Mouse (Mus musculus) forebrain, postnatal 0 days (tissue): ENCODE results near the gene Slc25a39. TPM values are rescaled to one million over a fixed set of nuclear protein-coding genes. Genes with fewer than 3 reads are reported as not detected.
"Not testable (repeated sequence)": the region's sequence is repeated elsewhere in the genome, so short reads cannot be mapped to it uniquely, and the experiment has no call there.

Experiments
- ATAC-seq: fragments of 200-750 bp; cut with Nextera tagmentation; 2 replicates; pipeline ENCODE4 v1.8.0; 2017; ENCODE audit warnings: mild to moderate bottlenecking, moderate library complexity
- DNase-seq: peaks from one replicate; pipeline ENCODE4 v3.0.0-alpha.2; 2015
- H3K27ac ChIP-seq: fragments of 300-500 bp; sonication (generic); 2 replicates; pipeline ENCODE4 v1.5.1; 2014; ENCODE audit warnings: low read depth, mild to moderate bottlenecking, antibody characterized with exemption, low read length, moderate library complexity, mixed read lengths
- H3K27me3 ChIP-seq: fragments of 300-500 bp; sonication (generic); 2 replicates; pipeline ENCODE4 v1.6.1; 2014; ENCODE audit warnings: mild to moderate bottlenecking, low read length, mixed read lengths; ENCODE audit not compliant: insufficient read depth
- H3K36me3 ChIP-seq: fragments of 300-500 bp; sonication (generic); 2 replicates; pipeline ENCODE4 v1.6.1; 2014; ENCODE audit warnings: mild to moderate bottlenecking, moderate library complexity; ENCODE audit not compliant: insufficient read depth
- H3K4me1 ChIP-seq: fragments of 300-500 bp; sonication (generic); 2 replicates; pipeline ENCODE4 v1.6.1; 2014; ENCODE audit warnings: antibody characterized with exemption; ENCODE audit not compliant: insufficient read depth
- H3K4me2 ChIP-seq: fragments of 300-500 bp; sonication (generic); 2 replicates; pipeline ENCODE4 v1.6.1; 2014; ENCODE audit warnings: low read depth, mild to moderate bottlenecking, moderate library complexity
- H3K4me3 ChIP-seq: fragments of 300-500 bp; sonication (generic); 2 replicates; pipeline ENCODE4 v1.5.1; 2014; ENCODE audit warnings: low read depth, low read length, mixed read lengths
- H3K9ac ChIP-seq: fragments of 300-500 bp; sonication (generic); 2 replicates; pipeline ENCODE4 v1.6.1; 2014; ENCODE audit warnings: mild to moderate bottlenecking
- H3K9me3 ChIP-seq: fragments of 300-500 bp; sonication (generic); 2 replicates; pipeline ENCODE4 v1.6.1; 2016; ENCODE audit warnings: low read length
- CTCF ChIP-seq: sonication (generic); IDR thresholded peaks from 2 replicates; pipeline ENCODE4 v1.5.1; 2016; ENCODE audit warnings: antibody characterized with exemption, control low read depth, low read depth
- WGBS: fragments of 180-500 bp; shearing (Covaris S2); extraction: QIAGEN DNeasy Blood & Tissue Kit; methylation state at CpG from one replicate; pipeline ENCODE4 v1.1.7; 2014; 5-methylcytosine and 5-hydroxymethylcytosine counted together
- polyA plus RNA-seq: library from polyadenylated mRNA; unstranded; fragments of >200 nt; fragmentation: Nextera tagmentation; extraction: Ambion mirVana; gene quantifications from 2 replicates; pipeline ENCODE4 v1.2.1, GENCODE M21; 2015
- total RNA-seq: library from RNA; depleted of rRNA; stranded (reverse); fragments of >200 nt; gene quantifications from 2 replicates; pipeline ENCODE4 v1.2.3, GENCODE M21; 2014

Slc25a39 gene
- total and polyA plus RNA-seq, 2 experiments from 2014 or later, result 114 to 129 TPM

DNA sequence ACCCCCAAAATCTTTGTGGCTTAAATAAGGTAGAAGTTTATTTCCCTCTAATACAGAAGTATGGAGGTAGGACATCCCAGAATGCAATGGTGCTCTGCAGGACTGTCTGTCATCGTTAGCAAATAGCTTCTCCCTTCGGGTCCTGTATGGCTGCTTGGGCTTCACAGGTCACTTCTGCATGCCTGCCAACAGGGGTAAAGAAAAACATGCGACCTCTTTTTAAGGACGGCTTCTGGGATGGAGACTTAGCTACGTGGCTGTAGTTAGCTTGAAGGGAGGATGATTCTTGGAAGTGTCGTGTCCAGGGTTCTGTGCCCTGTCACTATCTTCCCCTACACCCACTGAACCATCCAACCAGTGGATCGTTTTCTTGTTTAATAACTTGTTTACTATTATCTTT is 37.5 kb downstream of the Slc25a39 start:
- ATAC-seq (no peak), DNase-seq (no peak)
- no peak for TF ChIP-seq CTCF
- Histone ChIP-seq H3K9me3 (no peaks in the 10 kb centered on the region), H3K4me3 (no peak overlapping the region), H3K36me3 (no peaks in the 10 kb centered on the region), H3K4me2 (no peak overlapping the region), H3K27me3 (no peaks in the 10 kb centered on the region), H3K4me1 (no peaks in the 10 kb centered on the region), H3K27ac (no peak overlapping the region), H3K9ac (no peak overlapping the region)
- 57% methylated on average over 7 of the region's 7 CpGs for WGBS

DNA sequence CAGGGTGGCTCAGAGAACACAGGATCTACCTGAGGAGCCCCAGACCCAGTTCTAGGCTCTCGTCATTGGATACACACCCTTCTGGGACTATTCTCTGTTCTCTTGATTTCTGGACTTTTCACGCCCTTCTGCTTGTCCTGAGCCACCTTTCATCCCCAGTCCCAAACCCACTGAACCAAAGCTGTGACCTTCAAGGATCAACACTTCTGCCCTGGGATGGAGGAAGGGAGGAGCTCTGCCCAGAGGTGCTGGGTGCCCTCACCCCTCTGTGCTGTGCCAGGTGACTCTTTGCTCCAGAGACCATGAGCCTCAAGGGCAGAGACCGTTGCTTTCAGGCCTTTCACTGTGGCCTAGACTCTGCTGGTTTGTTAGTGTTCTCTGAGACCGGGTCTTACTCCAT is 38.5 kb downstream of the Slc25a39 start:
- WGBS, result 84% methylated on average over 4 of the region's 4 CpGs
- Histone ChIP-seq H3K9ac (no peak overlapping the region), H3K9me3 (no peaks in the 10 kb centered on the region), H3K4me3 (no peak overlapping the region), H3K27ac (no peak overlapping the region), H3K4me2 (no peak overlapping the region), H3K4me1 (no peaks in the 10 kb centered on the region), H3K27me3 (no peaks in the 10 kb centered on the region), H3K36me3 (no peaks in the 10 kb centered on the region)
- ATAC-seq (no peak), DNase-seq (no peak)
- no peak for TF ChIP-seq CTCF

DNA sequence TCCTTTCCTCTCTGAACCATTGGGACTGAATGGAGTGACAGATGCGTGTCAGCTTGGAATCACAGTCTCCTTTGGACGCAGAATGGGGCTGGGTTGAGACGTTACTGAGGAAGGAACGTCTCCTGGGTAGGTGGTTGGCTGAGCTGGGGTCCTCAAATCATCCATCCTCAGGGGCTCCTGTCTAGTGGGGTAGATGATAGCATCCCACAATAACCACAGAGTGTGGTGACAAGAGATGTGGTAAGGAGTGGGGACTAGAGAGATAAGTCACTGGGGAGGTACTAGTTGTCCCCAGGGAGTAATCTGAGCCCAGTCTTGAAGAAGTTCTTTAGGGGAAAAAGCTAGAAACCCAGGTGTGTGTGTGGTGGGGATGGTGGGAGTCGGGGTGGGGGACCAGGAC is 39.4 kb downstream of the Slc25a39 start:
- DNase-seq (no peak), ATAC-seq (no peak)
- Histone ChIP-seq H3K4me3 (no peak overlapping the region), H3K4me1 (no peaks in the 10 kb centered on the region), H3K9ac (no peak overlapping the region), H3K4me2 (no peak overlapping the region), H3K27ac (no peak overlapping the region), H3K27me3 (no peaks in the 10 kb centered on the region), H3K9me3 (no peaks in the 10 kb centered on the region), H3K36me3 (no peaks in the 10 kb centered on the region)
- TF ChIP-seq CTCF, result no peak
- WGBS, result 91% methylated on average over 5 of the region's 5 CpGs

DNA sequence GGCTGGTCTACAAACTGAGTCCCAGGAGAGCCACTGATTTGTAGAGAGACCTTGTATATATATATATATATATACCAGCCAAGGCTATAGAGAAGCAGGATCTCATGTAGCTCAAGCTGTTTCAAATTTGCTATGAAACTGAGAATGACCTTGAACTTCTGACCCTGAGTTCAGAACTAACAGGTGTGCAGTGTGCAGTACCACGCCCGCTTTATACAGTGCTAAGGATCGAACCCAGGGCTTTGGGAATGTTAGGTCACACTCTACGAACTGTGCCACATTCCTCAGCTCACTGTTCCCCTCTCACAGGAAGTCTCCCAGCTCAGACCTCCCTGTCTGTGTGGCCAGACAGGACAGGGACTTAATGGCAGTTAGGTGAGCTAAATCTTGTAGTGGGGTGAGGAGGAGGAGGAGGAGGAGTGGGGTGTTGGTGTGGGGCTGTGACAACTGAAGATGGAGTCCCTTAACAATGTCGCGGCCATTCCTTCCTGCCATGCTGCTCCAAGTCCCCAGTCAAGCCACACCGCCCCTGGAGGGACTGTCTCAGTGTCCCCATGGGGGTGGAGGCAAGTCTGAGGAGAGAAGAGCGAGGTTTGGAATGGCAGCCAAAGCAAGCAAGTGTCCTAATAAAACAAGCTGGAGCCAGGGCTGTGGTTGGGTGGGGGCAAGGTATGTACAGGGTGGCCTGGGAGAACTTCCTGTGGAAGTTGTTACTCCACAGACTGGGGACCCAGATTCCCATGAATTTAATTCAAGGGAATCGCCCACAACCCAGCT is 40.1 kb downstream of the Slc25a39 start:
- Histone ChIP-seq H3K4me2 (no peak overlapping the region), H3K27ac (no peak overlapping the region), H3K9me3 (no peaks in the 10 kb centered on the region), H3K27me3 (no peaks in the 10 kb centered on the region), H3K4me3 (no peak overlapping the region), H3K9ac (no peak overlapping the region), H3K4me1 (no peaks in the 10 kb centered on the region), H3K36me3 (no peaks in the 10 kb centered on the region)
- no peak for TF ChIP-seq CTCF
- no peak for DNase-seq
- WGBS, result 80% methylated on average over 9 of the region's 9 CpGs
- no peak for ATAC-seq

DNA sequence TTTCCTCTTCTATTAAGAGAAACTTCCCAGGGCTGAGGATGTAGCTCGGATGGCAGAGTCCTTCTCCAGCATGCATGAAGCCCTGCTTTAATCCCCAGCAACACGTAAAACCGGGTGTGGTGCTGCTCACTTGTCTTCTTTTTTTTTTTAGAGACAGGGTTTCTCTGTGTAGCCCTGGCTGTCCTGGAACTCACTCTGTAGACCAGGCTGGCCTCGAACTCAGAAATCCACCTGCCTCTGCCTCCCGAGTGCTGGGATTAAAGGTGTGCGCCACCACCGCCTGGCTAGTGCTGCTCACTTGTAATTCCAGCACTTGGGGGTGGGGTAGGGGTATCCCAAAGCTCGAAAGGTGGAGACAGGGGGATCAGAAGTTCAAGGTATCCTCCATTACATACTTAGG is 41.6 kb downstream of the Slc25a39 start, which contains the start of gene Slc4a1:
Gene Slc4a1, minus strand, starts transcription at position 101 of the 400 bp plus-strand sequence.
- not testable (repeated sequence) for H3K4me2 ChIP-seq, DNase-seq, H3K36me3 ChIP-seq, ATAC-seq, H3K4me1 ChIP-seq, H3K27me3 ChIP-seq, H3K4me3 ChIP-seq, H3K9me3 ChIP-seq, H3K9ac ChIP-seq, H3K27ac ChIP-seq
- WGBS, result 87% methylated on average over 8 of the region's 8 CpGs

DNA sequence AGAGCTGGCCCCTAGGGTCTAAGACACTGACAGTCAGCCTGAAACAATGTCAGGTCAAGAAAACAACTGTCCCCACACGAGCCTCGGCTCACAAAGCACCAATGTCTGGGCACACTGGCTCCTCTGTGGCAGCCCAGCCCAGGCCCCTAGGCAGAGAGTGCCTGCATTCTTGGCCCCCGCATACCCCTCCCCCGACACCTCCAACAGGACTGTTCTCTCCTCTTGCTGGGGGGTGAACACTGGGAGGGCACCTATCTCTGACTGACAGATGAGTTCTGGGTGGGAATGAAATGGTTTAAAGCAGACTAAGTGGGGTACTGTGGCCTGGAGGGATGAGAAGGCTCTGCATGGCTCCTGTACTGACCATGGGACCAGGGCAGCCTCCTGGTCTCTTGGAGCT is 42.0 kb downstream of the Slc25a39 start:
- Histone ChIP-seq H3K4me3 (no peak overlapping the region), H3K9ac (no peak overlapping the region), H3K4me2 (no peak overlapping the region), H3K27me3 (no peaks in the 10 kb centered on the region), H3K4me1 (no peaks in the 10 kb centered on the region), H3K9me3 (no peaks in the 10 kb centered on the region), H3K36me3 (no peaks in the 10 kb centered on the region), H3K27ac (no peak overlapping the region)
- ATAC-seq (no peak), DNase-seq (no peak)
- no peak for TF ChIP-seq CTCF
- WGBS, result 54% methylated on average over 4 of the region's 4 CpGs

DNA sequence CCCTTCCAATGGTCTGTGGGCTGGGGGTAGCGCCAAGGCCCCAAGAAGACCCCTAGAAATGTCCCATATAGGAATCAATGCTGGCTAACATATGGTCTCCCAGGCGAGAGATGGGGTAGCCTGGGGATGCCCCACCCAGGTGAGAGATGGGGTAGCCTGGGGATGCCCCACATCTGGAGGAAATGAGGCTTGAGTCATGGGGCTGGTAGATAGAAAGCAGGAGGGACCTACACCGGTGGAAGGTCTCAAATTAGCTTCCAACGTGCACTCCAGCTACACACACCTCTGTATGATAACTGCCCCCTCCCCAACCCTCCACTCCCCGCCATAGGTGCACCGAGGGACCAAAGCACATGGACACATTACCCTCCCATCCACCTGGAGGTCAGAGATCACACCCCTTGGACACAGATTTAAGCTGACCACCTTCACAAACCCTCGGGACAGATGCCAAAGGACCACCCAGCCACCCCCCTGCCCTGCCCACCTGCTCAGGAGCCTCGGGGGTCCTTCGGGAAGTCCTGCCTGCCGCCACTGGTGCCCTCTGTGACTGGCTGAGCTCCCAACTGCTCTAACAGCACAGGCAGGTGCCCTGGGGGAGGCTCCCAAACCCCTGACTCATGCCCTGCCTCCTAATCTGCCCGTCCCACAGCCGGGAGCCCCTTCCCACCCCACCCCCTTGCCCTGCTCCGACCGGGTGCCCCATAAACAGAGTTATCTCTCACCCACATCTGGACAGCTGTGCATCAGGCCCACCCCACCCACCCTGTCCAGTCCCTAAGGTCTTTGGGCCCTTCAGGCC is 43.0 kb downstream of the Slc25a39 start:
- no peak overlapping the region for H3K27ac ChIP-seq
- TF ChIP-seq CTCF, result no peak
- no peak overlapping the region for H3K9ac ChIP-seq
- H3K4me2 ChIP-seq, result no peak overlapping the region
- DNase-seq (no peak), ATAC-seq (no peak)
- WGBS, result 81% methylated on average over 14 of the region's 14 CpGs
- no peaks in the 10 kb centered on the region for H3K9me3 ChIP-seq
- no peaks in the 10 kb centered on the region for H3K36me3 ChIP-seq
- H3K27me3 ChIP-seq, result no peaks in the 10 kb centered on the region
- no peaks in the 10 kb centered on the region for H3K4me1 ChIP-seq
- no peak overlapping the region for H3K4me3 ChIP-seq
